Comparison of ENCODE assay signal across 15 mouse cellular contexts in the genomic region with DNA sequence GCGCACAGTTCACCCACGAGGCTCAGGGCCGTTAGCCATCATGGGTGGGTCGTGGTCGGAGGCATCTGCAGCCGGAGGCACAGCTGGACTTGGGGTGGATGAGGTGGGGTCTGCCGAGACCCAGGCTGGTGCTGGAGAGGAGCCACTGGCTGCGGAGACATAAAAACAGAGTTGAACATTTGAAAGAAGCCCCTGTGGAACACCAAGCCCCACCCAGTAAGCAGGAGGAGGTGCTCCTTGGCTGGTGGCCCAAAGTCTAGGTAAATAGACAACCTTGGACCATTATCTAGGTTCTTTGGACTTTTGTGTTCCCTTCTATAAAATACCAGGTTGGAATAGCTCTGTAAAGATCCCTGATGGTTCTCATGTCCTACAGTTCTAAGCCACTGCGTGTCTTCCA.
"Had no signal": no experiment of that assay in that cellular context is flagged by ENCODE, and none has a peak within 500 bp of the region (broad histone marks: within the 10 kb centered on the region; RNA-seq: fewer than 3 reads in every experiment).

No protein-coding gene starts in this region.

- H3K4me1 ChIP-seq: liver, embryonic 13.5 days; megakaryocyte, embryonic 14.5 days had no signal

- H3K4me2 ChIP-seq: limb, embryonic 15.5 days; liver, embryonic 13.5 days; lung, embryonic 15.5 days; midbrain, embryonic 11.5 days; midbrain, embryonic 15.5 days; neural tube, embryonic 12.5 days; stomach, embryonic 15.5 days had no signal

- H3K4me3 ChIP-seq: limb, embryonic 15.5 days; liver, embryonic 13.5 days; lung, embryonic 15.5 days; megakaryocyte, embryonic 14.5 days; midbrain, embryonic 15.5 days; neural tube, embryonic 12.5 days; stomach, embryonic 15.5 days had no signal

- H3K36me3 ChIP-seq: limb, embryonic 15.5 days; liver, embryonic 13.5 days; lung, embryonic 15.5 days; midbrain, embryonic 15.5 days; neural tube, embryonic 12.5 days; stomach, embryonic 15.5 days had no signal

- H3K27me3 ChIP-seq: limb, embryonic 15.5 days; liver, embryonic 13.5 days; lung, embryonic 15.5 days; megakaryocyte, embryonic 14.5 days; midbrain, embryonic 15.5 days; neural tube, embryonic 12.5 days; stomach, embryonic 15.5 days had no signal

- H3K9me3 ChIP-seq: limb, embryonic 15.5 days; liver, embryonic 13.5 days; lung, embryonic 15.5 days; midbrain, embryonic 15.5 days; neural tube, embryonic 12.5 days; stomach, embryonic 15.5 days had no signal

- H3K27ac ChIP-seq: limb, embryonic 15.5 days; liver, embryonic 13.5 days; lung, embryonic 15.5 days; macrophage; midbrain, embryonic 15.5 days; neural tube, embryonic 12.5 days; stomach, embryonic 15.5 days had no signal

- ATAC-seq: liver, postnatal 0 days; midbrain, embryonic 15.5 days had no signal

- H3K9ac ChIP-seq: limb, embryonic 15.5 days; liver, embryonic 13.5 days; liver, postnatal 0 days; lung, embryonic 15.5 days; midbrain, embryonic 15.5 days; neural tube, embryonic 12.5 days; stomach, embryonic 15.5 days had no signal

- DNase-seq: layer of hippocampus, postnatal 36 days; liver, embryonic 13.5 days; liver, postnatal 0 days; lung, postnatal 14 days; right cerebral cortex, postnatal 4 days; thymus, adult 2 months; thymus, postnatal 25 days had no signal
